Mouse (Mus musculus) liver, adult (tissue): ENCODE measurements around the gene Cdkal1.

Source experiments
- GATA4 ChIP-seq: IDR thresholded peaks from 2 replicates; pipeline ENCODE4 v1.6.1; 2014; ENCODE audit warnings: mild to moderate bottlenecking, low read length; ENCODE audit not compliant: insufficient replicate concordance

The Cdkal1 gene

DNA sequence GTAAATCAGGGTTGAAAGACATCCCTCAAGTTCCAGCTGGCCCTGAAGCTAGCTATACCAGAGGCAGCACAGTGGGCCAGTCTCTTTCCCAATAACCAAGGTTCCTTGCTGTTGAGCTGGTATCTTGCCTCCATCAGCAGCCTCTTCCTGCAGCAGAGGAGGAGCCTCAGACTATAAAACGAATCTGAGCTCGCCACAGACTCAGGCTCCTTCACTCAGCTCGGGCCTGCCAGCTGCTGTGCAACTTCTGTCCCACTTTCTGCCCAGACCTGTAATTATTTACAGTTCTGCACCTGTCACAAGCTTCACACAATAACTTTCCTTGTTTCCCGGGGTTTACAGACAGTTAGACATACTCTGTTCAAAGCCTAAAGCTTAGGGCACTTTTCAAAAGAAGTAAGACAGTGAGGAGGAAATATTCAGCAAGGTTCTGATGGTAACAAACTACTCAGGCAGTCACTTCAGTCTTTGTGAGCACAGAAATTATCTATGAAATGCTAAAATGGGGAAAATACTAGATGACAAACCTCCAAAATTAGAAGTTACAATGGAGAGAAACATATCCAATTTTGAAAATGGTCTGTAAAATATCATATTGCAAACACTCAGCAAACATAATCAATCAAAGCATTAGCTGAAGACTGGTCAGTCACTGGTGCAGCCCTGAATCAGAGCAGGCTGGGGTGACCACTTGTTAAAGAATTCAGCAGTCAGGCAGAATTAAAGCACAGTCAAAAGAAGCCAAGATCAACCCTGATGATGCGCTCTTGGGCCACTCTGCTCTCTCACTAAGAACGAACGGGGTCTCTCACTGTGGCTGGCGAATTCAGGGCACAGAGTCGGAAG lies 108.8 kb downstream of the Cdkal1 start:
- TF ChIP-seq GATA4 = no peak

DNA sequence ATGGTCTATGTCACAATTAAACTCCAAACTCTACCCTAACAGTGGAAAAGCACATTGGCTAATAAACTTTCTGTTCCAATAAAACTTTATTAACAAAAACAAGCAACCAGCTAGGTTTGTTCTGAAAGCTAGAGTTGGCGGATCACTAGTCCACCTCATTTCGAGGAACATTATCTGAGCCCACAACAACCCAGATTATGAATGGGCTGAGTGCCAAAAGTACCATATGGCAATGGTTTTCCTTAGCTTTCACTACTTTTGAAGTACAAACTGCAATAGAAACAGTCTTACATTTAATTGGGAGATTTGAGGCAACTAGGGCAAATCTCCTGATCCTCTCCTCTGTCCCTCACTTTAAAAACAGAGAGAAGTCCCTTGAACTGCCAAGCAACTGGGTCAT lies 110.4 kb downstream of the Cdkal1 start:
- TF ChIP-seq GATA4 = no peak

DNA sequence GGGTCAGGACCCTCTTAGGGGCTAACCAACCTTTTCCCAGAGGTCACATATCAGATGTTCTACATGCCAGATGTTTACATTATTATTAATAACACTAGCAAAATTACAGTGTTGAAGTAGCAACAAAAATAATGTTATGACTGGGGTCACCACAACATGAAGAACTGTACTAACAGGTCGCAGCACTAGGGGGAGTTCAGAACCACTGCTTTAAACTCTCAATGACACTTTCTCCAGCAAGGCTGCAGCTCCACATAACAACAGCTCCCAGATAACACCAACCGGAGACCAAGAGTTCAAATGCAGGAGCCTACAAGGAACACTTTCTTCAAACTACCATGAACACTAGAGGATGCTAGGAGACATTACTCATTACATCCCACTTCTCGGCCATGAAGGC lies 111.3 kb downstream of the Cdkal1 start:
- TF ChIP-seq GATA4 = no peak

DNA sequence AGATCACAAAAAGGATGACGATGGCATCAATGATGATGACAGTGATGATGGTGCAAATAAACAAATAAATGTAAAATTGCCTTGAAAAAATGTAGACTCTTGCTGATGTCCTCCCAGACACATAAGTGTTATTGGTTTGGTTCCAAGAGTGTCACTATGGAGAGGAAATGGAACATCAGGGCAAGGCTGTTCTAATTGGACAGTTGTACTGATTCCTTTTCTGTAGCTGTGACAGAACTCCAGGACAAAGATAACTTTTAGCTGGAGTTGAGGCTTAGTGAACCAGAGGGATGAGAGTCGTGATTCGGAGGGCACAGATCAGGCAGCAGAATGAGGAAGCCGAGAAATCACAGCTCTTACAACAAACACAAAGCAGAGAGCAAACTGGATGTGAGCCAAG lies 111.7 kb downstream of the Cdkal1 start:
- no peak for TF ChIP-seq GATA4

DNA sequence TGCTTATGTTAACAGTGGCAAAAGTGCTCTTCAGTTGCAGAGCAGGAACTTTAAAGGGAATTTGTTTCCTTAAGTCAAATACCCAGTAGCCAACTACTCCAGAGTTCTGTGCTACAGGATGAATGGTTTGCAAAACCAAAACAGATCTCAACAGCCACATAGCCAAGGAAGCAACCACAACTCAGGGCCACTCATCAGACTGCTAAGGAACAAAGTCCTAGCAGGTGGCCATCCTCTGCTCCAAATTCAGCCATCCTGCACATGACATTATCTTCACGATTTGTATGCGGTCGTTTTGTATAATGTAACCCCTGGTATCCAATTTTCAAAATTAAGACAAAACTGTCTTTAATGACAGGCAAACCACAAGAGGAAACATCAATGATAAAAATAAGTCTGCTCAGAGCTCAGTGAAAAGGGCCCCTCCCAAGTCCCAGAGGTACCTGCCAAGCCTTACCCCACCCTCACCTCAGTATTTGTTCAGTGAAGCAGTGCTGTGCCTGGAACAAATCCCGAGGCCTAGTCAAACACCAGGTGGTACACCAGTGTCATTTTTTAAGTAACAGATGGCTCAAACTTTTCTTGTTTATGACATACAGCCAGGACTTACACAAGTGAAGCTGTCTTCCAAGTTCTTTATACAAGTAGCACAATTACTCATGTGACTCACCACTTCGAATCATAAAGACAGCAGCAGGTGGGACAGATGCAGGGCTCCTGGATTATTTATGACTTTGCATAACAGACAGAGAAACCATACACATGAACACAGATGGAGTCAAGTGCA lies 117.6 kb downstream of the Cdkal1 start:
- no peak for TF ChIP-seq GATA4

DNA sequence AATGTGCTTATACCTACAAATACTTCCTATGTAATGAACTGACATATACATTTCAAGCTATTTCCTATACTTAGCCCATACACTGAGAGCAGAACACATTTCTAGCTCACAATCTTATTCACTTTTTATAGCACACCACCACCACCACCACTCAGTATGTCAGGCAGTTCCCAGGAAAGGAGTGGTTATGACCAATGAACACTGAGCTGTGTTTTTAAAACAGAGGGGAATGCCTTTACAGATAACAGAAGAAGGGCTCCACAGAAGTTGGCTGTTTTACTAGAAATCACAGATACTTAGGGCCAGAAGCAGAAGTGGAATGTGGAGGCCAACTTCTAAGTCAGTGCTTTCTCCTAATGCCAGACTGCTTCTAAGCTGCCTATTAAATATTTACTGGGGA lies 121.0 kb downstream of the Cdkal1 start:
- TF ChIP-seq GATA4 = no peak

DNA sequence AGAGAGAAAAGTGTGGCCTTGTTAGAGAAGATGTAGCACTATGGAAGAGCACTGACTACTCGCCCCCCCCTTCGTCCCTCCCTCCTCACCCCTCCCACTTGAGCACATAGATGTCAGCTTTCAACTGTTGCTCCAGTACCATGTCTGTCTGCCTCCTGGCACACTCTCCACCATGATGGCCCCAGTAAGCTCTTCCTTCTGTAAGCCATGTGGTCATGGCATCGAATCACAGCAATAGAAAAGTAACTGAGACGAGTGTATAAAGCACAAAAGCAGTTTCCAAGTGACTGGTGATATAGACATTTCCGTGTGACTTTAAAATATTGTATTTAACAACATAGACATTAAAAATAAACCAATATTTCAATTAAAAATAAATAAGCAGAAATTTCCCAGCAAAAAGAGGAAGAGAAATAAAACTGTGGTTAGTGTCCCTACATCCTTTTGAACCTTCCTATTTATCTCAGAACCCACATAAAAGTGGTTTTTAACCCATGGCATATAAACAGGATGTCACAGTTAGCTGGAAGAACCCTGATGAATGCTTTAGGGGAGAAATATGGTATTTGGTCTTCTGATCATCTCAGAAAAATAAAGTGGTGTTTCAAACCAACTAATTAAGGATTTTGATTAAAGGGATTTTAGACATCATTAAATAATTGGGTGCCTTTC lies 129.2 kb downstream of the Cdkal1 start:
- no peak for TF ChIP-seq GATA4

DNA sequence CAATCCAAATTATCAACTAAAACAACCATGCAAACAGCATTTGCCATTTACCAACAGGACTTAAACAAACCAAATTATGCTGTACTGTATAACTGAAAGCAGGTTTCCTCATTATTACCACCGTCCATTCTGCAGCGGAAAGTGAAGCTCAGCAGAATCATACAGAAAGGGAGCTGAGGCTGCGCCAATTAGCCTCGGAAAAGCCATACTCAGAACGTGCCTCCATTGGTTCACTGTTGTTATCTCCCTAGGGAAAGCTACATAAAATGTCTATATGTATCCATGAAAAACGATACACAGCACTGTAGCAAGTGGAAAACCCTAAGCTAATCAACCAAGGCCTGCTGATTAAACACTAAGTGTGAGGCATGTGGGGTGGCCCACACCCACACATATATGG lies 130.6 kb downstream of the Cdkal1 start:
- no peak for TF ChIP-seq GATA4

DNA sequence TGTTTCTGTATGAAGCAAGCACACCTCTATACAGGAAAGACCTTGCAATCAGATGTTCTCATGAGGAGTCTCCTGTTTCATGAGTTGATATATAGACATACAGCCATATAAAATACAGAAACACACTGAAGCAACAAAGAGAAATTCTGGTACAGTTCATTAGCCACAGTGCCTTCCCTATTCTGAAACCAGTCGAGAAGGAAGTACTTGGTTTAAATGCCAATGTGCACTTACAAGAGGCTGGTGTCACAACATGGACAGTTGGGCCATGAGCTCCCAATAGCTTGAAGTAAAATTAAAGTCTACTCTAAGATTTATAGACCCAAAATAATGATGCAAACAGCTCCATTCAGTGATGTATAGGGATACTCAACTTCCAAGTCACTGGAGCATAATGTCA lies 132.3 kb downstream of the Cdkal1 start:
- TF ChIP-seq GATA4 = no peak

DNA sequence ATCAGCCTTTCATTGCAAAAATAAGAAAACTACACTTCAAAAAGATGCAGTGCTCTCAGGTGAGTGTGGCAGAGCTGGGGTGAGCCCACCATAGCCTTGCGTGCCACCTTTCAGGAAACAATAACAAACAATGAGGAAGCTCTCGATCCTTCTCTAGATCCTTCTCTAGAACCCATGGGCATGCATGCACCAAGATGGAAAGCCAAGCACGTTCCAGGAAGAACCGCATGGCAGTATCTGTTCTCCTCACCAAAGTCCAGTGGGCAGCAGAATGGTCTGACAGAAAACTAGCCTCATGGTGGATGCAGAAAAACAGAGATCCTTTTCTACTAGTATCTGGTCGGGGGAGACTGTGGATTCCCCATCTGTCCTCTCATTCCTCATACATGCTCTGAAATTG lies 134.3 kb downstream of the Cdkal1 start:
- TF ChIP-seq GATA4 = no peak

DNA sequence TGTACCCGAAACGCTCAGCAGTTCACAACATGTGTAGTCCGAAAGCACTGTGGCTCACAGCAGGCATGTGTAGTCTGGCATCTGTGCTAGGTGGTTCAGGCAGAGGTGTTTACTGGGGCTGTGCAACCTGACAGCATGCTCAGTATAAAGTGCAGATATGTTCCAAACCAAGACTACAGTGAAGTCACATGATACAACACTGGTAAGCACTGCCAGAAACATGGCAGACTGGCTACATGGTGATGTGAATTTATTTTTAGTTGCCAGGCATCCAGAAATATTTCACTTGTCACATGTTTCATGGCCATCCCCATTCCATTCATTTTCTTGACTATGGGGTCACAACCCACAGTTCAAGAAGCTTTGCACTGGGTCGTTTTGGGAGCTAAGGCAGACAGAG lies 138.9 kb downstream of the Cdkal1 start:
- no peak for TF ChIP-seq GATA4

DNA sequence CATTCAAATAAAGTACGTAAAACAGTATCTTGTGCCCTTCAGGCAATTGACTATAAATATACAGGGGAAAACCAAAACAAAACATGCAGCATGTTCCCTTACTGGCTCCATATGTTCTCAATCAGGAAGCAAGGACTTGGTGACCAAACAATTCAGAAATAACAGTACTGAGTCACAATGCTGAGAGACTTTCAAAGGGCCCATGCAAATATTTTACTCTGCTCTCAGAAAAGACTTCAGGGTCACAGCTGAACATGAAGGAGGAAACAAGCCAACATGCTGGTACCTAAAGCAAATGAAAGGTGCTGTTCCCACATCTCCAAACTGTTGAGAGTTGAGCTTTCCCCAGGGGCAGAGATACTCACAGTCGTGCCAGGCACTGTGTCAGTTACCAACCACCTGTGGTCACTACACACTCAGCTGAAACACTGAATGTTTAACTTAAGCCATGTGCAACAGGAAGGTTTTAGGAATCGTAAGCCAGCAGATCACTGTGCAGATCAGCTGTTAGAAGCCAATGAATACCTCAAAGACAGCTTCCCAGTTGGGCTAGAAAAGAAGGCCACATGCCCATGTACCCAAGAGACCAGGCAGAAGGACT lies 140.1 kb downstream of the Cdkal1 start:
- TF ChIP-seq GATA4 = no peak

DNA sequence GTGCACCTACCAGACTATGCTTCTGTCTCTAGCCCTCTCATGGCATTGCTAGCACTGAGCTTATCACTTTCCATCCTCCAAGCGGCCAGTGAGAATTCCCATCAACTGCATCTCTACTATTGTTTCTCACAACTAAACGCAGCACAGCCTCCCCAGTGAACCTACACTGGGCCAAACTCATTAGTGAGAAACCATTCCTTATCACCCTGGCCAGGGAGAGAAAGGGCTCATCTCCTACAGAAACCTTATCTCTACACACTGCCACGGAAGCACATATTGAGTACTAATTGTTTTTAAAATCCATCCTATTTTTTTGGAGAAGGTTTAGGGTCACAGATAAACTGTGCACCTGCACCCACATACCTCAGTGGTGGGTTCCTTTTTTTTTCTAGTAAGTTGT lies 147.9 kb downstream of the Cdkal1 start:
- TF ChIP-seq GATA4 = no peak

DNA sequence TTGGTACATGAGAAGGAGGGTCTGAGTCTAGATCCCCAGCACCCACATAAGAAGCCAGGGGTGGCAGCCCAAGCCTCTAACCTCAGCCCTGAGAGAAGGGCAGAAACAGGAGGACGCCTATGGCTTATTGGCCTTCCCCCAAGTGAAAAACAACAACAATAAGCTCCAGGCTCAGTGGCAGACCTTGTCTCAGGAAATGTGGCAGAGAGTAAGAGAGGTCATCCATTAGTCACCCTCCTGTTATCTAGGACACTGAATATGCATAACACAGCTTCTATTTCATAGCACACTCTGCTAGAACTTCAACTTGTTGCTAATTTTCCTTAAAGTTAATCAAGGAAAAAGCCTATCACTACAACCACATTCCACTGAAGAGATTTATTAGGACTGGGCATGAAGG lies 154.1 kb downstream of the Cdkal1 start:
- peak; percentile 75; the same call in 1 of the 2 replicates for TF ChIP-seq GATA4

DNA sequence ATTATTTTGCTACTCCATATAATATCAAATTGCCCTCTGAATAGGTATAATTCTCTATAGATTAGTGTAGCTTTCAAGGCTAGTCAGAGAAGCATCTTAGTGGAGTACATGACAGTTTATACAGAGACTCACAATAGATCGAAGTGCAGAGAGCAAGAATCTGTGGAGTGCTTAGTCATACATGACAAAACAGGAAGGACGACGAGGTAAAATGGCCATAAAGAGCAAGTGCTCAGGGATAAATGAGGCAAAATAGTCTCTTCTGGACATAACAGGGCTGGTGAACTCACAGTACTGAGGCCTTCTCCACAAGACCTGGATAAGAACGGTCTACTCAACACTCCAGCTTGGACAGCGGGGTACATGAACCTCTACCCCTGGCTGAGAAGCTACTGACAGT lies 155.6 kb downstream of the Cdkal1 start:
- no peak for TF ChIP-seq GATA4
